Mouse (Mus musculus) limb, embryonic 11.5 days (tissue): ENCODE measurements around the gene Gna11. TPM values are rescaled to one million over a fixed set of nuclear protein-coding genes. Genes with fewer than 3 reads are reported as not detected.

Experiments
- ATAC-seq: fragments of 200-750 bp; cut with Nextera tagmentation; 2 replicates; pipeline ENCODE4 v1.8.0; 2017; ENCODE audit warnings: low read depth; ENCODE audit not compliant: insufficient number of reproducible peaks, low FRiP score, low TSS enrichment
- DNase-seq: peaks from one replicate; pipeline ENCODE4 v3.0.0-alpha.2; 2015; ENCODE audit warnings: low spot score
- H3K27ac ChIP-seq: fragments of 300-500 bp; sonication (generic); replicated peaks from 2 replicates; pipeline ENCODE4 v1.5.1; 2014; ENCODE audit warnings: low read depth, mild to moderate bottlenecking, low read length
- H3K27me3 ChIP-seq: fragments of 300-500 bp; sonication (generic); 2 replicates; pipeline ENCODE4 v1.6.1; 2014; ENCODE audit warnings: mild to moderate bottlenecking, low read length, mixed read lengths; ENCODE audit not compliant: control insufficient read depth, insufficient read depth
- H3K36me3 ChIP-seq: fragments of 300-500 bp; sonication (generic); 2 replicates; pipeline ENCODE4 v1.6.1; 2014; ENCODE audit warnings: mild to moderate bottlenecking, low read length, moderate library complexity, mixed read lengths; ENCODE audit not compliant: control insufficient read depth, insufficient read depth
- H3K4me1 ChIP-seq: fragments of 300-500 bp; sonication (generic); 2 replicates; pipeline ENCODE4 v1.6.1; 2014; ENCODE audit warnings: low read length, mixed read lengths; ENCODE audit not compliant: control insufficient read depth, insufficient read depth
- H3K4me2 ChIP-seq: fragments of 300-500 bp; sonication (generic); 2 replicates; pipeline ENCODE4 v1.6.1; 2014; ENCODE audit warnings: low read depth, mild to moderate bottlenecking, moderate library complexity; ENCODE audit not compliant: severe bottlenecking
- H3K4me3 ChIP-seq: fragments of 300-500 bp; sonication (generic); 2 replicates; pipeline ENCODE4 v1.5.1; 2014; ENCODE audit warnings: low read depth, low read length
- H3K9ac ChIP-seq: fragments of 300-500 bp; sonication (generic); 2 replicates; pipeline ENCODE4 v1.6.1; 2014; ENCODE audit warnings: mild to moderate bottlenecking, low read length
- H3K9me3 ChIP-seq: fragments of 300-500 bp; sonication (generic); 2 replicates; pipeline ENCODE4 v1.6.1; 2016; ENCODE audit warnings: low read length; ENCODE audit not compliant: control insufficient read depth
- WGBS: fragments of 180-500 bp; shearing (Covaris S2); extraction: QIAGEN DNeasy Blood & Tissue Kit; methylation state at CpG from one replicate; pipeline ENCODE4 v1.1.7; 2014; 5-methylcytosine and 5-hydroxymethylcytosine counted together
- polyA plus RNA-seq: library from polyadenylated mRNA; unstranded; fragments of >200 nt; fragmentation: Nextera tagmentation; extraction: Ambion mirVana; gene quantifications from 2 replicates; pipeline ENCODE4 v1.2.1, GENCODE M21; 2014

The Gna11 gene
- polyA plus RNA-seq, 1 experiment from 2014 or later, result 82.1 TPM

- Histone ChIP-seq H3K27me3 (peaks cover 8% of the 10 kb centered on the region; the same call in 1 of the 2 replicates), H3K4me3 (peak overlapping the region; percentile 19), H3K9ac (no peak overlapping the region), H3K4me1 (peaks cover 56% of the 10 kb centered on the region), H3K9me3 (no peaks in the 10 kb centered on the region), H3K4me2 (peak overlapping the region; percentile 56), H3K36me3 (peaks cover 6% of the 10 kb centered on the region), H3K27ac (peak overlapping the region; percentile 87)
- ATAC-seq (peak; percentile 32; the same call in 1 of the 2 replicates), DNase-seq (peak; percentile 78)
- 0% methylated on average over 9 of the region's 11 CpGs for WGBS
Measured at GRCm38 (mm10) chr10:81570238-81570800, 25.3 kb upstream of the Gna11 start.

- Histone ChIP-seq H3K4me3 (no peak overlapping the region), H3K4me1 (peaks cover 58% of the 10 kb centered on the region), H3K27me3 (peaks cover 8% of the 10 kb centered on the region; the same call in 1 of the 2 replicates), H3K9me3 (no peaks in the 10 kb centered on the region), H3K27ac (peak overlapping the region; percentile 87), H3K36me3 (peaks cover 9% of the 10 kb centered on the region), H3K4me2 (peak overlapping the region; percentile 56), H3K9ac (no peak overlapping the region)
- DNase-seq, result no peak
- WGBS, result 36% methylated on average over 9 of the region's 9 CpGs
- ATAC-seq, result no peak
Measured at GRCm38 (mm10) chr10:81569507-81570237, 24.7 kb upstream of the Gna11 start.

GRCm38 (mm10) chr10:81568381-81569191 lies 23.6 kb upstream of the Gna11 start:
- H3K4me3 ChIP-seq, result no peak overlapping the region
- ATAC-seq (peak; percentile 2; the same call in 1 of the 2 replicates), DNase-seq (peak; percentile 78)
- H3K4me1 ChIP-seq, result peaks cover 65% of the 10 kb centered on the region
- peak overlapping the region; percentile 87 for H3K27ac ChIP-seq
- H3K9me3 ChIP-seq, result no peaks in the 10 kb centered on the region
- H3K9ac ChIP-seq, result no peak overlapping the region
- peak overlapping the region; percentile 8; the same call in 1 of the 2 replicates for H3K4me2 ChIP-seq
- H3K27me3 ChIP-seq, result peaks cover 6% of the 10 kb centered on the region; the same call in 1 of the 2 replicates
- H3K36me3 ChIP-seq, result peaks cover 11% of the 10 kb centered on the region
- 10% methylated on average over 15 of the region's 16 CpGs for WGBS

- H3K4me1 ChIP-seq, result peaks cover 66% of the 10 kb centered on the region
- WGBS, result 24% methylated on average over 20 of the region's 20 CpGs
- DNase-seq (no peak), ATAC-seq (no peak)
- peak overlapping the region; percentile 15; the same call in 1 of the 2 replicates for H3K4me2 ChIP-seq
- H3K4me3 ChIP-seq, result no peak overlapping the region
- 0 out of 2 replicates have a peak overlapping the region, but pooled peaks have one; percentile 17 for H3K9ac ChIP-seq
- peak overlapping the region; percentile 30; the same call in 1 of the 2 replicates for H3K27ac ChIP-seq
- no peaks in the 10 kb centered on the region for H3K27me3 ChIP-seq
- peaks cover 14% of the 10 kb centered on the region for H3K36me3 ChIP-seq
- no peaks in the 10 kb centered on the region for H3K9me3 ChIP-seq
Measured at GRCm38 (mm10) chr10:81565257-81566228, 20.6 kb upstream of the Gna11 start.

- 10% methylated on average over 10 of the region's 10 CpGs for WGBS
- DNase-seq, result peak; percentile 85
Measured at GRCm38 (mm10) chr10:81564734-81565133, 19.7 kb upstream of the Gna11 start.

GRCm38 (mm10) chr10:81564216-81564615 lies 19.2 kb upstream of the Gna11 start:
- Histone ChIP-seq H3K4me2 (peak overlapping the region; percentile 55), H3K27me3 (no peaks in the 10 kb centered on the region), H3K4me3 (peak overlapping the region; percentile 26), H3K9me3 (no peaks in the 10 kb centered on the region), H3K36me3 (peaks cover 14% of the 10 kb centered on the region), H3K9ac (0 out of 2 replicates have a peak overlapping the region, but pooled peaks have one; percentile 40), H3K27ac (peak overlapping the region; percentile 62), H3K4me1 (peaks cover 52% of the 10 kb centered on the region)
- 3% methylated on average over 10 of the region's 10 CpGs for WGBS
- peak; percentile 66 for DNase-seq
- 0 out of 2 replicates have a peak, but pooled peaks have one; percentile 5 for ATAC-seq

More at GRCm38 (mm10) chr10:81564734-81565133, 19.7 kb upstream of the Gna11 start:
- 0 out of 2 replicates have a peak overlapping the region, but pooled peaks have one; percentile 8 for H3K27ac ChIP-seq
- no peaks in the 10 kb centered on the region for H3K9me3 ChIP-seq
- H3K4me1 ChIP-seq, result peaks cover 58% of the 10 kb centered on the region
- H3K4me2 ChIP-seq, result peak overlapping the region; percentile 15; the same call in 1 of the 2 replicates
- no peak overlapping the region for H3K9ac ChIP-seq
- no peak for ATAC-seq
- H3K27me3 ChIP-seq, result no peaks in the 10 kb centered on the region
- peaks cover 14% of the 10 kb centered on the region for H3K36me3 ChIP-seq
- no peak overlapping the region for H3K4me3 ChIP-seq

GRCm38 (mm10) chr10:81563481-81563880 lies 18.5 kb upstream of the Gna11 start:
- DNase-seq (no peak), ATAC-seq (no peak)
- H3K4me1 ChIP-seq, result peaks cover 49% of the 10 kb centered on the region
- H3K9me3 ChIP-seq, result no peaks in the 10 kb centered on the region
- H3K4me2 ChIP-seq, result peak overlapping the region; percentile 55; the same call in 1 of the 2 replicates
- H3K4me3 ChIP-seq, result no peak overlapping the region
- no peaks in the 10 kb centered on the region for H3K27me3 ChIP-seq
- H3K9ac ChIP-seq, result no peak overlapping the region
- WGBS, result 40% methylated on average over 6 of the region's 6 CpGs
- H3K27ac ChIP-seq, result no peak overlapping the region
- peaks cover 14% of the 10 kb centered on the region for H3K36me3 ChIP-seq
